Mouse (Mus musculus) CD8-positive naive resting alpha-beta T cell, adult 57 days (primary cell): ENCODE results near the gene Mefv. TPM values are rescaled to one million over a fixed set of nuclear protein-coding genes. Genes with fewer than 3 reads are reported as not detected.

Experiments
- total RNA-seq: library from RNA; stranded (reverse); gene quantifications from one replicate; pipeline ENCODE4 v1.2.4, GENCODE M21; 2023

Gene Mefv
- not detected for total RNA-seq

GRCm38 (mm10) chr16:3717980-3718379 is at the start of gene Mefv:
Gene Mefv (minus strand): TSS chr16:3718097.

GRCm38 (mm10) chr16:3743503-3744185 is 25.7 kb upstream of the Mefv start, which contains the start of gene Zfp263:
Gene Zfp263 (plus strand): TSS chr16:3744093.

Other genes starting within 250 kb of the Mefv start
- not detected for gene Olfr161, start 127.1 kb downstream of the Mefv start, total RNA-seq
- 47.2 TPM for gene Zfp263, start 26.0 kb upstream of the Mefv start, total RNA-seq
- not detected for gene Olfr15, start 112.8 kb upstream of the Mefv start, total RNA-seq
- 0.46 TPM for gene Zfp174, start 129.2 kb upstream of the Mefv start, total RNA-seq
- 77.1 TPM for gene Naa60, start 154.3 kb upstream of the Mefv start, total RNA-seq
- gene Zfp597, start 166.5 kb upstream of the Mefv start, total RNA-seq = 27.0 TPM
- gene Gm20695, start 166.6 kb upstream of the Mefv start, total RNA-seq = not detected
- gene 1700037C18Rik, start 190.6 kb upstream of the Mefv start, total RNA-seq = 5.6 TPM
- gene Cluap1, start 190.7 kb upstream of the Mefv start, total RNA-seq = 24.6 TPM